Mouse (Mus musculus) cerebellum, adult 9-10 months (tissue): ENCODE results near the gene Clhc1.
"Not testable (repeated sequence)": the region's sequence is repeated elsewhere in the genome, so short reads cannot be mapped to it uniquely, and the experiment has no call there.

Experiments
- DNase-seq: peaks from one replicate; pipeline ENCODE4 v3.0.0; 2022

Clhc1 gene

DNA sequence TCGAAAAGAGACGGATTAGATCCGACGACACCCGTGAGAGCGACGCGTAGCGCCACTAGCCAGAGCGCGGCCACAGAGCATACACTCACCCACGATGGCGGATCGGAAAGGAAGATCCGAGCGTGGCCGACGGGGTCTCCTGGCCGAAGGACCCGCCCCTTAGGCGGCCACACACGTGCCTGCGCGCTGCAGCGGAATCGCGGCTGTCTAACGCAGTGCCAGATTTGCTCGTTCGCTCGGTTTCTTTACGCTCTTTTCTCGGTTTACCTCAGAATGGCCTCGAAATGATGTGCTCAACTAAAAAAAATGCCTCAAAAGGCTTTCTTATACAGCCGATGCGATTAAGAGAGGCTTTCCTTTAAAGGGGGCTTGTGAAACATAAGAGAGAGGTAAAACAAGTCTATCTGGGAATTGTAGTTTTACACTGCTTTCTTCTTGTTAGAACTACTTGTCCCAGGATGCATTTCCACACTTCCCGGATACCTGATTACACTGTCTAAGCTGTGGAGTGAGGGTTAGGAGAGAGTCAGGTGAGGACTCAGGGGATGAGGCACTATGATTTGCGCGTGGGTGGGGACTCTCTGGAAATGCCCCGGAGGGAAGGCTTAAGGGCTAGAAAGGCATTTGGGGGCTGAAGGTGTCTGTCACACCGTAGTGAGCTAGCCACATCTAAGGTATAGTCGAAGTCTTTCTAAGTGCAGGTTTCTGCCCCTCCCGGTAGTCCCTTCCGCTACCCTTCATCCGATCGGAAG, at the start of gene Clhc1, which contains the start of gene Rps27a:
Gene Clhc1, plus strand, starts transcription at position 199 of the 752 bp plus-strand sequence.
Gene Rps27a, minus strand, starts transcription at position 358 of the 752 bp plus-strand sequence.
- peak; percentile 95 for DNase-seq

DNA sequence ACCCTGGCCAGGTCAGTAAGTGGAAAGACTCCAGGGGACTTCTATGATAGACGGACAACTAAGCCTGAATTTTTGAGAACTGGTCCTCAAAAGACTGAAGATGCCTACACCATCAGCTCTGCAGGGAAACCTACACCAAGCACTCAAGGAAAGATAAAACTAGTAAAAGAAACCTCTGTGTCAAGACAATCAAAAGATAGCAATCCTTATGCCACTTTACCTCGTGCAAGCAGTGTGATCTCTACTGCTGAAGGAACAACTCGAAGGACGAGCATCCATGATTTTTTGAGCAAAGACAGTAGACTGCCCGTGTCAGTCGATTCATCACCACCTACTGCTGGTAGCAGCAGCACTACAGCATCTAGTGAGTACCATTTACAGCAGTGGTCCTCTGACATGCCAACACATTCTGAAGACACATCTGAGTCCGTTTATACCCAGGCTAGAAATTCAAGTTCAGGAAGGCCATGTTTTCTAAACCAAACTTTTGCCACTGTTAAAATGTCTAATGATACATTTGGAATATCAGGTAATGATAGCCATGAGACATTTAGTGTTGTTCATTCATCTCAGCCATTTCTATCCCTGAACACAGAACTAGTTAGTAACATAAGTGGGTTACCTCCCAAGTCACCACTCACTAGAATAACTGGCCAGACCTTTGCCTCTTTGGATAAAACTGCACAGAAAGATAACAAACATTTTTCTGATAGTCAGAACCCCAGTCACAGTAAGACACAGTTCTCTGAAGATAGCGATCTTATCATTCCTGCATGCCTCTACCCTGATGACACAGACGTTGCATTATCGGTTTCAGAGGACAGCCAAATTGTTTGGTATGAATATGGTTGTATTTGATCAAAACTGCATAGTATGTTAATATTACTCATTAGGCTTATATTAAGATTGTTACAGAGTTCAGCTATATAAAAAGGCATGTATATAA, 43.5 kb upstream of the Clhc1 start:
- DNase-seq, result no peak

DNA sequence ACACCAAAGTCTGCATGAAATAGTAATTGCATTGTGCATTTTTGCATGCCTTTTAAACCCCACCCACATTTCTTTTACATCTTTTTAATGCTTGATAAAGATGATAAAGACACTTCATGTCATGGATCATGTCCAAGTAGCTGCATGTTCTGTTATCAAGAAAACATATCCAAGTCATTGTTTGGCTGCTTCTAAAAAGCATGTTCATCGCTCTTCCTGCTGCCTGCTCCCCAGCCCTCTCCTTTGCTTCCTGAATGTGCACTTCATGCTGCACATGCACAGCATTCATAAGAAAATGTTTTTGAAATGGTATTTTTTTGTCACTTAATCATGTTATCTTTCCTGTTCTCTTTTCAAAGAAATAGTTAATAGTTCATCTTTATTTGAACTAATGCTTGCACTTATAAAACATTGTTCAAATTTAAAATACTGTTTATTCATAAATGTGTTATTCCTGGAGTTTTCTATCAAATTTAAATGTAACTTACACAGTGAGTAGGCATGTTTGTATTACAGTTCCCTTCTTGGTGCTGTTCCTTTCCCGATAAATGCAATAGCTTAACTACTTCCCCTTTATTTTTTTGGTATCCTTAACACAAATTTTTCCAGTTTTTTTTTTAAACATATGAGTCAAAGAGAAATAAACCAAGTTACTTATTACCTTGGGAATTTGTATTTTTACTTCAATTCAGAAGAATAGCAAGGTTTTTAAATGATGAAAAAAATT, 42.7 kb upstream of the Clhc1 start:
- DNase-seq, result no peak

DNA sequence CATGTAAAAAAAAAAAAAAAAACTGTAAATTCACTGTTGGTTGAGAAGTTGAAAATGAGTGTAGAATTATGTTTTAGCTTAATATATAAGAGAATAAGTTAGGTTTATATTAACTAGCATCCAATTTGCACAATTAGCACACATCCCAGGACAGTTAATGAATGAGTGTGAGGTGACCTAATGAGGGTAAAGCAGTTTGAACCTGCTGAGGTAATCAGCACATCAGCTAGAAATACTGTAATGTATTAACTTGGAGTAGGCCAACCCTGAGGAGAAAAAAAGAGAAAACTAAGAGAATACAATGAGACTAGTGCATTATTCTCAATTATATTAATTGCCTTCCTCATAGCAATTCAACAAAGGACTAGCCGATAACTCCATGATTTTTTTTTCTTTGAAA, 38.3 kb upstream of the Clhc1 start:
- DNase-seq, result no peak

DNA sequence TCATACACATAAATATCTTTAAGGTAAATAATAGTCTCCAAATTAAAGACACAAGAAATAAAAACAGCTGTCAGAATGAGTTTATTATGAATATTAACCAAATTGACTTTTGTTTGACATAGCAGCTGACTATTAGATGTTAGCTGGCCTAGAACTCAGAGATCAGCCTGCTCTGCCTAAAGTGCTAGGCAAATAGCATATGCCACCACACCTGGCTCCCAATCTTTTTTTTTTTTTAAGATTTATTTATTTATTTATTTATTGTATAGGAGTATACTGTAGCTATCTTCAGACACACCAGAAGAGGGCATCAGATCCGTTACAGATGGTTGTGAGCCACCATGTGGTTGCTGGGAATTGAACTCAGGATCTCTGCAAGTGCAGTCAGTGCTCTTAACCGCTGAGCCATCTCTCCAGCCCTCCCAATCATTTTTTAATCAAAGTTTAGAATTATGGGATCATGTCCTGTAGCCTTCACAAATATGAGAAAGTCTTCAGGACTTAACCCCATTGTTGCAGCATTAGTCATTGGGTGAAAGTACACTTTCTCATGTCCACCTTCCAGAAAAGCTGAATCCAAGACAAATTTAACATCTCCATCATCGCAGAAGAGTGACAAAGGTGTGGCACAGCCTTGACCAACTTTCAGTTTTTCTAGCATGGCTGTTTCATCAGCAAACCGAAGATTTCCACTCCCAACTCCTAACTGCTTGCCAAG, 34.8 kb upstream of the Clhc1 start:
- peak; percentile 16 for DNase-seq

DNA sequence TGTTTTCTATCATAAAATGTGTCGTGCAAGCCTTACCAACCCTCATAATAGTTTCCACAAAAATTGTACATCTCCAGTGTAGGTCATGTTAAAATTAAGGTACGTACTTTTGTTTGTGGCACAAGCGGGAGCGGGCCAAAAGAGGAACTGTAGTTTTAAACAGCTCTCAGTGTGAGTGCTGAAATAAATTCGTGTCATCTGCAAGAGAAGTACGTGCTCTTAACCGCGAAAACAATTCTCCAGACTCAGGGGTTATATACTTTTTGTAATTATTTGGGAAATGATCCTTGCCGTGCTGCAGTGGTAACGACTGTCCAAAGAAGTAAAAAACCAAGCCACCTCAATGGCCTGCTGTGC, 33.4 kb upstream of the Clhc1 start:
- DNase-seq, result no peak

DNA sequence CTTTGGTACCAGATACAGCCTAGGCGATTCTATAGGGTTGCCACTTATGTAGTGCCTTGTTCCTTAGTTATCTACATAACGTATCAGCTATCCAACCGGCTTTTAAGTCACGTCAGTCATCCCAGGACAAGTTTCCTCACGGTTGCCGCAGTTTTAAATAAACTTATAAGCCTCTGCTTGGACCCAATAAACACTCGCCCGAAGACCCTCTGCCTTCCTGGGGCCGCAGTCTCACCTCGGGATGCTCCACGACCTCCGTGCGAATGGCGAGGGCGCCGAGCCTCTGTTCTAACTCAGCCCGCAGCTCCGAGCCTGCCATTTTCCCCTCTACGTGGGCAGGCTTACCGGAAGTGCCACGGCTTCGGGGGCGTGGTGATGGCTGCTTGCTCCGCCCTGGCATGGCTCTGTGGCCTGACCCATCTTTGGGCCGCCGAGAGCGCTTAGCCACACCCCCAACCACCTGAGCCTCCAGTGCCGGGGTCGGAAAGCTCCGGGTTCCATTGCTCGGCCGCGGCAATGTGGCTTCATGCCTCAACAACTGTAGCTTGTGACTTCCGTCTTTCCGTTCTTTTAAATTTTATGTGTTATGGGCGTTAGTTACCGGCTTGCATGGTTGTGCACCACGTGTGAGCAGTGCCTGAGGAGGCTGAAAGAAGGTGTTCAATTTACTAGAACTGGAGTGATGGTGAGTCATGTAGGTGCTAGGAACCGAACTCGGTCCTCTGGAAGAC, 32.9 kb upstream of the Clhc1 start, which contains the start of gene Prorsd1:
Gene Prorsd1, minus strand, starts transcription at position 352 of the 731 bp plus-strand sequence.
- DNase-seq, result peak; percentile 85

DNA sequence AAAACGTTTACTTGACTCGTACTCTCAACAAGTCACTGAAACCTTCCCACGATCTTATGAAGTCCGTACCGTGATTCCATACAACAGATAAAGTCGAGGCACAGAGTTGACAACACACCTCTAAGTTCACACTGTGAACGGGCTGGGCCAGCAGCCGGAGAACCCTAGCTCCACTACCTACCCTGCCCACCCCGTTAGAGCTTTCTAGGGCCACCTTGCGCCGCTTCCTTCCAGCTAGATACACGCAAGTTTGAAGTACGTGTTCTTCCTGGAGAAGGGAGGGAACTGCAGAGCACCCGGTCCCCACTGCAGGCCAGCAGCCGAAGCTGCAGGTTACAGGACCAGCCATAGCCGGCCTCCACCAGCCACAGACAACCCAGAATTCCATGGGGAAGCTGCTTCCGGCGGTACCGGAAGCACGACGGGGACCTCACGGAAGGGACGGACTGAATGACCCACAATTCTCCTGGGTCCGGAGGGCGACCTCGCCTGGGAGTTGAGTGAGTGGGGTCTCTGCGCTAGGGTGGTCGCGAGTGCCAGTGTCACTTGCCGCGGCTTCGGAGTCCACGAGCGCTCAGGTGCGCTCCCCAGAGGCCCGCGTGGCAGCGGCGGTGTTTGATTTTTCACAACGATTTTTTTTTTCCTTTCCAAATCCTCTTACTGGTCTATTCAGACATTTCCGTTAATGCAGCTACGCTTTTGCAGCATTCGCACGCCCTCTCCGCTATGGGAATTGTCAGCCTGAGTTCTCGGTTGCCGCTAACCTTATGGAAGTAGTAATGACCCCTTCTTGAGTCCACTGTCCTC, 21.6 kb upstream of the Clhc1 start, which contains the start of gene Mtif2:
Gene Mtif2, plus strand, starts transcription at position 421 of the 807 bp plus-strand sequence.
- DNase-seq, result peak; percentile 78

DNA sequence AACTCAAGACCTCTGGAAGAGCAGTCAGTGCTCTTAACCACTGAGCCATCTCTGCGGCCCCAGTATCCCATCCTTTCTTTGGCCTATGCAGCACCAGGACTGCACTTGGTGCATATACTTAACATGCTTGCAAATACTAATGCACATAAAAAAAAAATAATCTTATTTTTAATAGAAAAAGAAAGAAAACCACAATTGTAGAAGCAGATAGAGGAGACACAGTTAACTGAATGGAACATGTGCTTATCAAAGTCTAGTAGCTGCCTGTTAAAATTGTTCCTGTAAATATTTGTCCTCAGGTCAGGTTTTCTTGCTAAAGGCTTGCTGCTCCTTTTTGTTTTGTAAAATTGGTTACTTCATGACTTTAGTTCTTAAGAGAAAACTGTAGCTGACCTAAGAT, 9.5 kb upstream of the Clhc1 start:
- no peak for DNase-seq

DNA sequence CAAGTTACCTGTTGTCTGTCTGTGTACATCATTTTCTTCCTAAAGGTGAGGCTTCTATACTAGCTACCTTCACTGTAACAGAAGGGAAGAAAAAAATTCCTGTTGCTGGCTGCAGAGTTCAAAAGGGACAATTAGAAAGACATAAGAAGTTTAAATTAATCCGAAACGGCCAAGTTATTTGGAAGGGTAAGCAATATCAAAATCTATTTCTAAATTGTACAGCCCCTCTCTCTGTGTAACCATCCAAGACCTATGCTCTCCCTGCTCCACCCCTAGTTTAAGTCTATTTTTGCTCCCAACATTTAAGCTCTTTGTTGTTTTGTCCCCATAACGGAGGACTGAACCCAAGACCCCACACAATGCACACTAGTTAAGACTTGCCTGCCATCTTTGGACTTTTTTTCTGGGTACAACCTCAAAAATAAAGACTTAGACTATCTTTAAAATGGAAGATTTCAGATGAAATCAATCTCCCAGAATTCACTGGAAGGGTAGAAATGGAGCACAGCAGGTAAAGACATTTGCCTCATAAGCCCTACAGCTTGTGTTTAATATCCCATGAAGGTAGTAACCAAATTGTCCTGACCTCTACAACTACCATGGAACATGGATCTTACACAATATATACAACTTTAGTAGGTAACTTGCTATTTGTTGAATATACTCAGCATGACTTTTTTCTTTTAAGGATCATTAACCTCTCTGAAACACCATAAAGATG, 3.4 kb upstream of the Clhc1 start:
- DNase-seq, result no peak

DNA sequence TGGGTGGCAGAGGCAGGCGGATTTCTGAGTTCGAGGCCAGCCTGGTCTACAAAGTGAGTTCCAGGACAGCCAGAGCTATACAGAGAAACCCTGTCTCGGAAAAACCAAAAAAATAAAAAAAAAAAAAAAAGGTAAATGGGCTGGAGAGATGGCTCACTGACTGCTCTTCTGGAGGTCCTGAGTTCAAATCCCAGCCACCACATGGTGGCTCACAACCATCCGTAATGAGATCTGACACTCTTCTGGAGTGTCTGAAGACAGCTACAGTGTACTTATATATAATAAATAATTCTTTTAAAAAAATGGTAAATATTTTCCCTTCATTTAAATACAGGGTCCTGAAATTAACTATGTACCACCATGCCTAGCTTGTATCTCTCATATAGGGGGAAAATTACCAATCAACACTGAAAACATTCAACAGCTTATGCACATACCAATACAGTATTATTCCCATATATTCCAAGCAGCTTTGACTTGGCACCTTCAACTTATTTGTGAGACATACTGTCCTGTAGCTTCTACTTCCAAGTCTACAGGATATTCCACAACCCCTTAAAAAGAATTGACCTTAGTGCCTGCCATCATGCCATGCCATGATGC, 2.5 kb upstream of the Clhc1 start:
- DNase-seq, result not testable (repeated sequence)

DNA sequence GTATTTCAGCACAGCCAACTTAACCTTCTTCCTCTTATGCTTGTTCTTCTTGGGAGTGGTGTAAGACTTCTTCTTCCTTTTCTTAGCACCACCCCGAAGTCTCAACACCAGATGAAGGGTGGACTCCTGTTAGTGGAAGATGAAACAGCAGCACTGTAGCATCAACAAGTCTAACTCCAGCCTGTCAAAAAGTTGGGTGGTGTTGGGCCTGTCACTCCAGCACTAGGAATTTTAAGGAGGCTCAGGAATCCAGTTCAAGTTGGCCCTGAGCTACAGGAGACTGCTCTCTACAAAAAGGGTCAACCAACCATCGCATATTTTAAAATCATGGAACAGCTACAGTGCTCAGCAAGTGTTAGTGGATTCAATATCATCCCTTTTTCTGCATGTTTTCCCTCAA, 1.5 kb upstream of the Clhc1 start:
- DNase-seq, result not testable (repeated sequence)

DNA sequence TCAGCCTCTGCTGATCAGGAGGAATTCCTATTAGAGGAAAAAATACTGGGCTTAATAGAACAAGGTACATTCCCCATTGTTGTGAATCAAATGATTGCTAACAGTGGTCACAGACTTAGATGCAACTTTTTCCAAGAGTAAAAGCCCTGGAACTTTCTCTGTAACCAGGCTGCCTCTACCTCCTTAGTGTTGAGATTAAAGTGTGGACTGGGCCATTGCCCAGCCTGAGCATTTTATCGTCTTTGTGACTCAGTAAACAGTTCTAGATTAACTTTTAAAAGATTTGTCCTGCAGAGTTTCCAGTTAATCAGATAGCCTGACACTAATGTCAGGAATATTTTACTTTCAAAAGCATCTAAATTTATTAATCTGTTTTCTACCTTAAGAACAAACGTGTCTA, 988 bp upstream of the Clhc1 start:
- DNase-seq, result no peak

DNA sequence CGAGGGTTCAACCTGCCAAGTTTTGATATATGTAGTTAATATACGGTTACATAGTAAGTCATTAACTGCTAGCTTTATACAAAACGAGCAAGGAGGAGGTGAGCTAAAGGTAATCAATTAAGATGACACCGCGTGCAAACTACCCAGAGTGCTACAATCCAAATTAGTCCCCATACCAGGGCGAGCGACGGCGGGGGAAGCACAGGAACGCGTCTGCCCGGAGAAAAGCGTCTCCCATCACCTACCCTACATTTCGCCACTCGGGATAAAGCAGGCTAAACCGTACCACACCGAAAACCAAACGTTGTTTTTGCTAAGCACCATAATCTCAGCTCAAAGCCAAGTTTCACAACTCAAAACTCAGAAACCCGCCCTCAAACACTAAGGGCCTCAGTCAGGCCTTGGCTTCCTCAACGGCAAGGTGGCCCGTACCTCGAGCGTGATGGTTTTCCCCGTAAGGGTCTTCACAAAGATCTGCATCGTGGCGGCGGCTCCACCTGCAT, 450 bp upstream of the Clhc1 start:
- DNase-seq, result no peak

DNA sequence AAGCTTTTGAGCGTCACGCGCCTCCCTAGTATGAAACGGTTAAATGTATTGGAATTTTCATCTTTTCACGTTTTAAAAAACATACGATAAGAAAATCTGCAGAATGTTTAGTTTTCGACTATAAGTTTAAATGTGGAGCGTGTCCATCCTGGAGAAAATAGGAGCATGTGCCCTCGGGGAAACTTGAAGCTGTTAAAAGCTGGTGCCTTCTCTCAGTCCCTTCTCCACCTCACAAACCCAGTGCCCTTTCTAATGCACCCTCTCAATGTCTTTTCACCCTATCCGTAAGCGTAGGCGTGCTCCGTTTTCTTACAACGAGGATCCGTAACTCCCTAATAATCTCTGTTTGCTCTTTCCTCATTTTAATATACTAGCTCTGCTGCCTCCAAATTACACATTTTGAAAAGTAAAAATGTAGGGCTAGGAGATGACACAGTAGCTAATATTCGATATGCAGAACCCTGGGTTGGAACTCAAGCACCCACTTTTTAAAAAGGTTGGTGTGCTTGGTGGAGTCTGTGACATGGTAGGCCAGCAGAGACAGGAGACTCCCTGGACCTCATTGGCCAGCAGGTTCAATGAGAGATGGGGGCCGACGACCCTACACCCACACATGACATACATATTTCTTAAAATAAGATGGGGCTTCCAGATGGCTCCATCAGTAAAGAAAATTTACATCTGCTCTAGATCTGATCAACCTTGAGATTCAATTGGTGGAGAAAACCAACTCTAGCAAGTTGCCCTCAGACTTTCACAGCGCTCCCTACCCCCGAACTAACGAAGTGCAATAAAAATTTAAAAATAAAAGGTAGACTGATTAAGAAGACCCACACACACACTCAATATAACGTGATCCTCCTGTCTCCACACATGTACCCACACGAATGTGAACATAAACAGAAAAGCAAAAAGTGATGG, 1.0 kb downstream of the Clhc1 start:
- peak; percentile 37 for DNase-seq

DNA sequence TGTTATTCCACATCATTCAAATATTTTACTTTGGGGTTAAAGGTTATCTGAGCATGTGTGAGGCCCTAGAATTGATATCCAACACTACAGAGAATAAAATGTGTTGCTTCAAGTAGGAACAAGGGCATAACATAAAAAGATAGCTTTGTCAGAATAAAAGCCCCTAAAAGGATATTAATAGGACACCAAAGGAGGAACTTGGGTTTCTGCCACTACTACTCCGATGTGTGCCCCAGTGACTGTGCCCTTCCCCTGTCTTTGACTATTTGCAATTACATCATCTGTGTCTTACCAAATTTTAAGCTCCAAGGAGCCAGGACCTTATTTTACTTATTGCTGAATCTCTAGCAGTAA, 1.7 kb downstream of the Clhc1 start:
- DNase-seq, result peak; percentile 43

DNA sequence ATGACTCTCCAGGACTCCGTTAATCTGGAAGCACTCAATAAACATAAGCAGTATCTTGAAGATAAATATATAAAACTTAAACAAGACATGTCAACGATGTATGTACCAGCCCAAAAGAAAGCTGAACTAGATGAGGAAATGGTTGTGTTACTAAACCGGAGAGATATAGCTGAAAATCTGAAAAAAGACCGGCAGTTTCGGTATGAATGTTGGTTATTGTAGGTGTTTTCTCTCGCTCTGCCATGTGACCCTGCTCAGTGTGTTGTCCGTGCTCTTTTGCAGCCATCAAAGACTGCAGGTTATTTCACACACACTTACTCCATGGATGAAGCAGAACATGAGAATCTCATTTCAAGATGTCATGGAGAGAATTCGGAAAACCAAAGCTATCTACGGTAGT, 12.7 kb downstream of the Clhc1 start:
- no peak for DNase-seq

DNA sequence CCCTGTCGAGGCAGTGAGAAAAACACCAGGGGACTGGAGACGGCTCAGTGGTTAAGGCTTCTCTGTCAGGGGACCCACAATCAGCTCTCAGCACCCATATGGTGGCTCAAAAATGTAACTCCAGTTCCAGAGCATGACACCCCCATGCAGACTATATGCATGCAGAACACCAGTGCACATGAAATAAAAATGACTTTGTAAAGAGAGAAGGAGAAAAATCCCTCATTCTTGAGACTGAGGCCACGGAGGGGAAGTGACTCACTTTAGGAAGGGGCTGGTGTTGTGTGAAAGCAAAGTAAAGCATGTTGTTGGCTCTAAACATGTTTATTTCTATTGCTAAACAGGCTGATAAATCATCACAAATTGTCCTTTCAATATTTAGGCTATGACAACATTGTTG, 13.2 kb downstream of the Clhc1 start:
- DNase-seq, result no peak
